Mouse (Mus musculus): Measurements from ENCODE around the gene Alyref. TPM values are rescaled to one million over a fixed set of nuclear protein-coding genes. Genes with fewer than 3 reads are reported as not detected.
"Not testable (repeated sequence)": the region's sequence is repeated elsewhere in the genome, so short reads cannot be mapped to it uniquely, and the experiment has no call there.

Gene Alyref
- polyA plus RNA-seq, 2 experiments = 143 to 478 TPM

GRCm38 (mm10) chr11:120597240-120598235 is 627 bp downstream of the Alyref start:
- WGBS = 4% methylated on average over 73 of the region's 99 CpGs
- ATAC-seq (ENCODE audit: low FRiP score, low read depth) = peak; percentile 23
- Histone ChIP-seq H3K9me3 (ENCODE audit: control insufficient read depth, low read length) (no peaks in the 10 kb centered on the region), H3K36me3 (ENCODE audit: control insufficient read depth, insufficient read depth, low read length) (peaks cover 60% of the 10 kb centered on the region), H3K27ac (replicated peaks; ENCODE audit: low read depth, low read length) (peak overlapping the region; percentile 92), H3K27me3 (ENCODE audit: control insufficient read depth, insufficient read depth, low read length) (no peaks in the 10 kb centered on the region), H3K4me3 (replicated peaks; ENCODE audit: low read length) (peak overlapping the region; percentile 99), H3K4me1 (ENCODE audit: control insufficient read depth, insufficient read depth, low read length) (peaks cover 13% of the 10 kb centered on the region), H3K9ac (ENCODE audit: low read depth, low read length, severe bottlenecking) (peak overlapping the region; percentile 99), H3K4me2 (replicated peaks; ENCODE audit: low read depth, low read length, severe bottlenecking) (peak overlapping the region; percentile 79)
- no peak for DNase-seq (ENCODE audit: low spot score)
- TF ChIP-seq POLR2A (IDR thresholded peaks at IDR 0.05; ENCODE audit: borderline replicate concordance, extremely low read depth, insufficient read depth, insufficient read length) = no peak

GRCm38 (mm10) chr11:120588531-120588930 is 9.6 kb downstream of the Alyref start:
- no peaks in the 10 kb centered on the region for H3K4me1 ChIP-seq (ENCODE audit: control insufficient read depth, insufficient read depth, low read length)
- DNase-seq (ENCODE audit: low spot score) (no peak), ATAC-seq (ENCODE audit: low FRiP score, low read depth) (no peak)
- H3K27me3 ChIP-seq (ENCODE audit: control insufficient read depth, insufficient read depth, low read length) = no peaks in the 10 kb centered on the region
- peaks cover 87% of the 10 kb centered on the region for H3K36me3 ChIP-seq (ENCODE audit: control insufficient read depth, insufficient read depth, low read length)
- H3K9me3 ChIP-seq (ENCODE audit: control insufficient read depth, low read length) = no peaks in the 10 kb centered on the region
- H3K4me2 ChIP-seq (replicated peaks; ENCODE audit: low read depth, low read length, severe bottlenecking) = no peak overlapping the region
- no peak for TF ChIP-seq POLR2A (IDR thresholded peaks at IDR 0.05; ENCODE audit: borderline replicate concordance, extremely low read depth, insufficient read depth, insufficient read length)
- no peak overlapping the region for H3K27ac ChIP-seq (replicated peaks; ENCODE audit: low read depth, low read length)
- no peak overlapping the region for H3K4me3 ChIP-seq (replicated peaks; ENCODE audit: low read length)
- H3K9ac ChIP-seq (ENCODE audit: low read depth, low read length, severe bottlenecking) = no peak overlapping the region
- 92% methylated on average over 6 of the region's 6 CpGs for WGBS

- DNase-seq (ENCODE audit: low spot score) (no peak), ATAC-seq (ENCODE audit: low FRiP score, low read depth) (no peak)
- no peaks in the 10 kb centered on the region for H3K9me3 ChIP-seq (ENCODE audit: control insufficient read depth, low read length)
- WGBS = 100% methylated on average over 1 of the region's 1 CpGs
- no peak overlapping the region for H3K4me3 ChIP-seq (replicated peaks; ENCODE audit: low read length)
- H3K27ac ChIP-seq (replicated peaks; ENCODE audit: low read depth, low read length) = no peak overlapping the region
- H3K9ac ChIP-seq (ENCODE audit: low read depth, low read length, severe bottlenecking) = no peak overlapping the region
- H3K27me3 ChIP-seq (ENCODE audit: control insufficient read depth, insufficient read depth, low read length) = no peaks in the 10 kb centered on the region
- no peak for TF ChIP-seq POLR2A (IDR thresholded peaks at IDR 0.05; ENCODE audit: borderline replicate concordance, extremely low read depth, insufficient read depth, insufficient read length)
- no peak overlapping the region for H3K4me2 ChIP-seq (replicated peaks; ENCODE audit: low read depth, low read length, severe bottlenecking)
- peaks cover 21% of the 10 kb centered on the region for H3K4me1 ChIP-seq (ENCODE audit: control insufficient read depth, insufficient read depth, low read length)
- peaks cover 55% of the 10 kb centered on the region for H3K36me3 ChIP-seq (ENCODE audit: control insufficient read depth, insufficient read depth, low read length)
These were observed 14.2 kb downstream of the Alyref start for GRCm38 (mm10) chr11:120583937-120584336.

DNA sequence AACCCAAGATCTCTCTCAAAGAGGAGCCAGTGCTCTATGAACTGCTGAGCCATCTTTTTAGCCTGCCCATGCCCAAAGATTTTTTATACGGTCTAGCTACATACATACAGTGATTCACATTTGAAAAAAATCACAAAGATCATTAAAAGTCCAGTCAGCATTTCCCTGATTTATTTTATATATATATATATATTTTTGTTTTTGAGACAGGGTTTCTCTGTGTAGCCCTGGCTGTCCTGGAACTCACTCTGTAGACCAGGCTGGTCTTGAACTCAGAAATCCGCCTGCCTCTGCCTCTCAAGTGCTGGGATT is 15.2 kb downstream of the Alyref start:
- not testable (repeated sequence) for H3K4me3 ChIP-seq (replicated peaks; ENCODE audit: low read length); H3K4me2 ChIP-seq (replicated peaks; ENCODE audit: low read depth, low read length, severe bottlenecking); H3K9me3 ChIP-seq (ENCODE audit: control insufficient read depth, low read length); H3K27ac ChIP-seq (replicated peaks; ENCODE audit: low read depth, low read length); ATAC-seq (ENCODE audit: low FRiP score, low read depth); DNase-seq (ENCODE audit: low spot score); H3K27me3 ChIP-seq (ENCODE audit: control insufficient read depth, insufficient read depth, low read length); H3K9ac ChIP-seq (ENCODE audit: low read depth, low read length, severe bottlenecking)
- WGBS = 85% methylated on average over 2 of the region's 2 CpGs
- H3K36me3 ChIP-seq (ENCODE audit: control insufficient read depth, insufficient read depth, low read length) = peaks cover 55% of the 10 kb centered on the region
- H3K4me1 ChIP-seq (ENCODE audit: control insufficient read depth, insufficient read depth, low read length) = peaks cover 21% of the 10 kb centered on the region

DNA sequence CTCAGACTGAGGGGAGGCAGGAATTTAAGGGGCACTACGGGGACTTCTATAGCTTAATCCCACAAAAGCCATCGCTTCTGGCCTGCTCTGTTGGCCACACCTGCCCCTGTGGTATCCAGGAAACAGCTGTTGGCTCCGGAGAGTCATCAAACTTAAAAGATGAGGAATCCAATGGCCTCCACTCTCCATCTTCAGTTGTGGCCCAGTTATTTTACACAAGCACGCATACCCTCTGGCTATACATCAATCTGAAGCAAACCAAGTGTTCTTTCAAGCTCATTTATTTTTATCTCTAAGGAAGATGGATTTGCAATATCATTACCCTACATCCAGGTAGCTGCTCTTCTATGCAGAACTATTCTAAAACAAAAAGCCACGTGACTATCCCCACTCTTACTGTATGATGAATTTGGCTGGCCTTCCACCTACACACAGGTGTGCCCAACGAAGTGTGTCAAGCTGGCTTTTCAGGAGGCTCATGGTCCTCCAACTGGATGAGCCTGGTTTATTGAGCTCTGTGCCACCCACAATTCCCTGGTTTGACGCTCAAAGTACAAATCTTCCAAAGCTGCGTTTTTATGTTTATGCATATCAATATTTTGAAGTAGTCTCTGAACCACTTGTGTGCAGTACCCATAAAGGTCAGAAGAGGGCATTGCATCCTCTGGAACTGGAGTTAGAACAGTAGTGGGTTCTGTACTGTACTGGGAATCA is 15.7 kb downstream of the Alyref start:
- peak overlapping the region; percentile 93 for H3K27ac ChIP-seq (replicated peaks; ENCODE audit: low read depth, low read length)
- H3K4me3 ChIP-seq (replicated peaks; ENCODE audit: low read length) = peak overlapping the region; percentile 82
- no peaks in the 10 kb centered on the region for H3K27me3 ChIP-seq (ENCODE audit: control insufficient read depth, insufficient read depth, low read length)
- peaks cover 21% of the 10 kb centered on the region for H3K4me1 ChIP-seq (ENCODE audit: control insufficient read depth, insufficient read depth, low read length)
- TF ChIP-seq POLR2A (IDR thresholded peaks at IDR 0.05; ENCODE audit: borderline replicate concordance, extremely low read depth, insufficient read depth, insufficient read length) = no peak
- H3K36me3 ChIP-seq (ENCODE audit: control insufficient read depth, insufficient read depth, low read length) = peaks cover 55% of the 10 kb centered on the region
- 69% methylated on average over 8 of the region's 8 CpGs for WGBS
- H3K9ac ChIP-seq (ENCODE audit: low read depth, low read length, severe bottlenecking) = peak overlapping the region; percentile 85
- H3K9me3 ChIP-seq (ENCODE audit: control insufficient read depth, low read length) = no peaks in the 10 kb centered on the region
- no peak for ATAC-seq (ENCODE audit: low FRiP score, low read depth)
- DNase-seq (ENCODE audit: low spot score) = no peak
- peak overlapping the region; percentile 96 for H3K4me2 ChIP-seq (replicated peaks; ENCODE audit: low read depth, low read length, severe bottlenecking)
